Mouse (Mus musculus) G1E (cell line): ENCODE measurements around the gene Pstk. TPM values are rescaled to one million over a fixed set of nuclear protein-coding genes. Genes with fewer than 3 reads are reported as not detected.

Experiments
- ATAC-seq: 2 replicates; pipeline ENCODE4 v1.8.0; 2016; ENCODE audit warnings: mild to moderate bottlenecking; ENCODE audit not compliant: insufficient number of reproducible peaks, poor library complexity, low FRiP score, severe bottlenecking; ENCODE audit errors: extremely low read depth
- DNase-seq: peaks from one replicate; pipeline ENCODE4 v3.0.0; 2012; ENCODE audit warnings: low spot score
- H3K27me3 ChIP-seq: 2 replicates; pipeline ENCODE4 v1.6.1; 2012; ENCODE audit warnings: mild to moderate bottlenecking, low read length, inconsistent platforms; ENCODE audit not compliant: insufficient read depth
- H3K36me3 ChIP-seq: replicated peaks from 2 replicates; pipeline ENCODE3; 2012; ENCODE audit warnings: mild to moderate bottlenecking, inconsistent platforms
- H3K4me1 ChIP-seq: 2 replicates; pipeline ENCODE4 v1.6.1; 2012; ENCODE audit warnings: low read depth, low read length, inconsistent platforms, mixed read lengths; ENCODE audit not compliant: insufficient read depth
- H3K4me3 ChIP-seq: 2 replicates; pipeline ENCODE4 v1.5.1; 2012; ENCODE audit warnings: low read depth, mild to moderate bottlenecking, inconsistent platforms, low read length, moderate library complexity, mixed read lengths
- H3K9me3 ChIP-seq: replicated peaks from 2 replicates; pipeline ENCODE4 v1.6.1; 2012; ENCODE audit warnings: inconsistent platforms
- CTCF ChIP-seq: IDR thresholded peaks from 2 replicates; pipeline ENCODE4 v1.5.1; 2012; ENCODE audit warnings: low read depth, low read length, inconsistent platforms, mixed read lengths
- GATA1 ChIP-seq: IDR thresholded peaks from 2 replicates; pipeline ENCODE4 v1.6.1; 2012; ENCODE audit warnings: borderline replicate concordance, low read length, inconsistent platforms, mixed read lengths
- GATA2 ChIP-seq: IDR thresholded peaks from 2 replicates; pipeline ENCODE4 v1.6.1; 2012; ENCODE audit warnings: low read depth, low read length, inconsistent platforms, borderline replicate concordance
- POLR2AphosphoS5 ChIP-seq: IDR thresholded peaks from 2 replicates; pipeline ENCODE4 v1.6.1; 2012; ENCODE audit warnings: low read depth, low read length, inconsistent platforms; ENCODE audit not compliant: insufficient replicate concordance
- TAL1 ChIP-seq: conservative IDR thresholded peaks from 2 replicates; pipeline ENCODE4 v1.6.1; 2012; ENCODE audit warnings: low read depth, low read length, inconsistent platforms, mixed read lengths
- polyA plus RNA-seq: library from polyadenylated mRNA; stranded (reverse); fragments of >175 nt; gene quantifications from 2 replicates; pipeline ENCODE4 v1.2.3, GENCODE M21; 2012
- total RNA-seq, 2 experiments: library from RNA; stranded (forward) in 1 of 2; stranded (reverse) in 1 of 2; fragments of 200-1000 nt in 1 of 2; fragments of >200 nt in 1 of 2; fragmentation: Nextera tagmentation in 1 of 2; gene quantifications; 2 replicates each; pipeline ENCODE4 v1.2.3; 2014 to 2017

The Pstk gene
- total and polyA plus RNA-seq, 3 experiments = 35.4 to 42.7 (median 36.3) TPM

DNA sequence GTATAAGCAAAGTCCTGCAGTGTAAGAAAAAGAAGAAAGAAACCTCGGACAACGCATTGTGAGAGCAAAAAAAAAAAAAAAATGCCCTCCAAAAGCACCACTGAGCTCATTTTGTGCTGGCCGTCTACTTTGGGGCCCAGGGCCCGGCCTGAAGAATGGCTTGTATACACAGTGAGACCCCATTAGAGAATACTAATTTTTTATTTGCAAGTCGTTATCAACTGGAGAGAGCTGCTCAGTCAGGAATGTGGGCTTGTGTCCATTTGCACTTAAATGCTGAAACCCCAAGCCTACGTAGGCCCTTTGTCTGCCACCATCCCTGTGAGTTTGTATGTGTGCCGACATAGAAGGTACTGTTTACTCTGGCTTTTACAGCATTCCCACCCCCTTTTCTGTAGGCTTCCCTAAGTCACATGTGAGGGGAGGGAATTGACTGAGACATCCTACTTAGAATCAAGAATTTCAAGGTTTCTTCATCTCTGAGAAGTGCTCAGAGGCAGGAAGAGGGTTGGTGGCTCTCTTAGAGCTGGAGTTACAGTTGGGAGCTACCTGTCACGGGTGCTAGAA, 33.4 kb upstream of the Pstk start:
- no peaks in the 10 kb centered on the region for H3K9me3 ChIP-seq
- H3K4me3 ChIP-seq = no peak overlapping the region
- ATAC-seq = no peak
- H3K36me3 ChIP-seq = peaks cover 59% of the 10 kb centered on the region
- no peaks in the 10 kb centered on the region for H3K4me1 ChIP-seq
- TF ChIP-seq TAL1 (no peak), GATA1 (no peak), POLR2AphosphoS5 (no peak), GATA2 (no peak), CTCF (no peak)
- no peaks in the 10 kb centered on the region for H3K27me3 ChIP-seq
- DNase-seq = no peak

DNA sequence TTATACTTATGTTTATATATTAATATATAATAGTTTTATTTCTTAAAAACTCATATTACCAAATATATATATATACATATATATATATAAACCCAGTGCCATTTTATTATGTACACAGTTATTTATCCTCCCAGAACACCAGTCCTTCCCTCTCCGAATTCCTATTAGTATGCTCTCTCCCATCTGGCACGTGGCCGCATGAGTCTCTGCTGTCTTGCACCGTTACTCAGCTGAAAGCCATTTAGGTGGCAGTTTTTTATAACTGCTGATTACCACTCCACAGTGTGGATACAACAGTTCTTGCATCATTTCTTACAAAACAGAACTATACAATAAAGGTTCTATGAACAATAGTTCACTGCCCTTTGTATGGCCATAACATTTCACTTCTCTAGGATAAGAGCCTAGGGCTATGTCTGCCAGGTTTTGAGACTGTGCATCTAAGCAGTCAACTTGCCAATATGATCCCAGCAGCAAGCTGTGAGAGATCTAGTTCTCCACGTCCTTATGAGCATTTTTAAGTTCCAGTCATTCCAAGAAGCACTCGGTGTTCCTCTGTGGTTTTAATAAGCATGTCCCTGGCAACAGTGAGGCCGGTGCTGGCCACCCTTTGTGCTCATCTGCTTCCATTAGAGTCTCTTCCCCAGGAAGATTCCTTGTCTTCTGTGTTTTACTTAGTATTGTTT, 24.9 kb upstream of the Pstk start:
- Histone ChIP-seq H3K9me3 (no peaks in the 10 kb centered on the region), H3K27me3 (no peaks in the 10 kb centered on the region), H3K4me3 (no peak overlapping the region), H3K4me1 (peaks cover 5% of the 10 kb centered on the region; the same call in 1 of the 2 replicates), H3K36me3 (peaks cover 89% of the 10 kb centered on the region)
- ATAC-seq = no peak
- no peak for DNase-seq
- TF ChIP-seq GATA1 (no peak), CTCF (no peak), TAL1 (no peak), POLR2AphosphoS5 (no peak), GATA2 (no peak)

DNA sequence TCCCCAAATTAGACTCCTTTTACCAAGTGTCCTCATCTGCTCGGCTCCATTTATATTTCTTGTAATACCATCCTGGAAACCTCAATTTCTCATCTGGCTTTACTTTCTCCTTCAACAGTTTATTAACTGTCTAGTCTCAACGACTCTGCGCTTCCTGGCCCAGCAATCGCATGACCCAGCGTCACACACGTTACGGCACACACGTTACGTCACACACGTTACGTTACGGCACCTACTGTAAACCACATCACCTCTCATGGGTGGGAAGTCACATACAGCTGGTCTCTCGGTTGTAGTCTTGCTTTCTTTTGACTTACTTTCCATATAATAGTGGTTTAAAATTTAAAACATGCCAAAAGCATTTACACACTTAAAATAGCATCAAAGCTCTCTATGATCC, 14.8 kb upstream of the Pstk start:
- Histone ChIP-seq H3K4me1 (peaks cover 3% of the 10 kb centered on the region), H3K36me3 (peaks cover 74% of the 10 kb centered on the region), H3K9me3 (no peaks in the 10 kb centered on the region), H3K27me3 (no peaks in the 10 kb centered on the region), H3K4me3 (no peak overlapping the region)
- no peak for ATAC-seq
- no peak for DNase-seq
- TF ChIP-seq GATA1 = no peak
- TF ChIP-seq TAL1 = no peak
- TF ChIP-seq GATA2 = no peak
- TF ChIP-seq CTCF = no peak
- no peak for TF ChIP-seq POLR2AphosphoS5

DNA sequence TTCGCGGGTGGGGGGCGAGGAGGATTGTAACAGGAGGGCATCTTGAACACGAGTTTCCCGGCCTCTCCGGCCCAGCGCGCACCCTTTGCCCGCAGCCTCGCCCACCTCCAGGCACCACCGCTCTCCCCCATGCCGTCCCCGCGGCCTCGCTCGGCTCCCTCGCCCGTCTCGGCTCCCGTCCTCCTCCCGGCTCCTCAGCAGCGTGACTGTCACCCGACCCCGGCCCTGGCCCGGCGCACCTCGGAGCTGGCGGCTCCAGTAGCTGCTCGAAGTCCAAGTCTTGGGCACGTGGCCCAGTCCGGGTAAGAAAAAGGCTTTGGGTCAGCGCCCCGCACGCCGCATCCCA, 8.7 kb upstream of the Pstk start:
- DNase-seq = peak; percentile 56
- Histone ChIP-seq H3K27me3 (peaks cover 4% of the 10 kb centered on the region; the same call in 1 of the 2 replicates), H3K4me1 (peaks cover 15% of the 10 kb centered on the region), H3K4me3 (peak overlapping the region; percentile 97), H3K36me3 (peaks cover 28% of the 10 kb centered on the region), H3K9me3 (no peaks in the 10 kb centered on the region)
- ATAC-seq = no peak
- TF ChIP-seq CTCF (no peak), GATA2 (no peak), TAL1 (no peak), POLR2AphosphoS5 (no peak), GATA1 (no peak)

DNA sequence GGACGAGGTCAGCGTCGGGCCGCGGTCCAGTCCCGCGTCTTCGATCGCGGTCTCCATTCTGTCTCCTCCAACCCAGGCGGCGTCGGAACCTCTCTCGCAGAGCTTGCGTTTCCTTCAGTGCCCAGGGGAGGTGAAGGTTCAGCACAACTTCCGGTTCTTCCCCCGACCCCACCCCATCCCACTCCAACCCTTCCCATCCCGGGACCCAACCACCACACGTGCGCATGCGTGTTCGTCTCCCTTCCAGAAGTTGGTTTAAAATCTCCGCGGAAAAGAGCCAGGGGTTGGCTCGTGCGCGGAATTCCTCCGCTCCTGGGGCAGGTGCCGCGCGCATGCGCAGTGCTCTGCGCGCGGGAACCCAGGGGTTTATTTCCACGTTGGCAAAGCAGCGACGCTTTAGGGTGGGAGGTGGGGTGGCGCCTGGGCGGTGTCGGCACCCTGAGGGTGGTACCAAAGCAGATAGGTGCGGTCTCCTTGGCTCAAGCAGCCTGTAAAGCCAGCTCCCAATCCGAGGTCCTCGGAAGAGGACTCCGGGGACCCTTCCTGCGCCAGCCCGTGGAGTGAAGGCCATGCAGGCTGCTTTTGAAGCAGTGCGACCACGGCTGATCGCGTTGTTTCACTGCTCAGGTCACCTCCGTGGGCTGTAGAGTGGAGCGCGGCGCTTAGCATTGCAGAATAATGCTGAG, 8.2 kb upstream of the Pstk start, which contains the start of gene 2310057M21Rik:
Gene 2310057M21Rik, minus strand, starts transcription at position 145 of the 686 bp plus-strand sequence.
- Histone ChIP-seq H3K4me3 (peak within 1 kb of the TSS; percentile 97), H3K27me3 (peaks cover 8% of the 10 kb centered on the region; the same call in 1 of the 2 replicates), H3K36me3 (peaks cover 23% of the 10 kb centered on the region), H3K9me3 (no peaks in the 10 kb centered on the region), H3K4me1 (peaks cover 15% of the 10 kb centered on the region)
- no peak for TF ChIP-seq TAL1
- TF ChIP-seq GATA1 = no peak
- peak; percentile 88 for DNase-seq
- ATAC-seq = peak; percentile 95

DNA sequence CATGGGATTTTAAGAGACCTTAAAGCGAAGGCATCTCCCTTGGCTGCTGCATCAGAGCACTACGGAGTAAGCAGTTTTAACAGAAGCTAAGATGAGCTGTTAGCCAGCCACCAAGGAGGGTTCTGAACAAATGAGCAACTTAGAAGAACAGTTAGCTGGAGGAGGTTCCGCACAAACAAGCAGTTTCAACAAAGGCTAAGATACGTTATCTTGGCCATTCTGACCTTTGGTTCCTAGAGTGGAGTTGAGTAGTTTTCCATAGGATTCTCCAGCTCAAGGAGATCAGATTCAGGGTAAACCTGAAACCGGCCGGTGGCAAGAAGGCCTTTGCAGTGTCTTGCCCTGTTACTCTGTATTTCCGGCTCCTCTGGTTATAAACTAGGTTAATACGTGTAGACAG, 6.8 kb upstream of the Pstk start:
- H3K27me3 ChIP-seq = peaks cover 12% of the 10 kb centered on the region; the same call in 1 of the 2 replicates
- TF ChIP-seq CTCF (no peak), GATA2 (no peak), GATA1 (no peak), POLR2AphosphoS5 (no peak), TAL1 (no peak)
- H3K9me3 ChIP-seq = no peaks in the 10 kb centered on the region
- H3K4me1 ChIP-seq = peaks cover 15% of the 10 kb centered on the region
- ATAC-seq (no peak), DNase-seq (no peak)
- H3K36me3 ChIP-seq = peaks cover 10% of the 10 kb centered on the region
- H3K4me3 ChIP-seq = no peak overlapping the region
